Mouse (Mus musculus) thymus, postnatal 36 days (tissue): ENCODE data around the gene Fgfr2.

Source experiments
- DNase-seq, 2 experiments: peaks; one replicate each; pipeline ENCODE4 v3.0.0; 2022; ENCODE audit warnings: mixed read lengths in 2 of 2

Gene Fgfr2

GRCm38 (mm10) chr7:132711579-132711978 is 411.6 kb downstream of the Fgfr2 start:
- DNase-seq: no peak

DNA sequence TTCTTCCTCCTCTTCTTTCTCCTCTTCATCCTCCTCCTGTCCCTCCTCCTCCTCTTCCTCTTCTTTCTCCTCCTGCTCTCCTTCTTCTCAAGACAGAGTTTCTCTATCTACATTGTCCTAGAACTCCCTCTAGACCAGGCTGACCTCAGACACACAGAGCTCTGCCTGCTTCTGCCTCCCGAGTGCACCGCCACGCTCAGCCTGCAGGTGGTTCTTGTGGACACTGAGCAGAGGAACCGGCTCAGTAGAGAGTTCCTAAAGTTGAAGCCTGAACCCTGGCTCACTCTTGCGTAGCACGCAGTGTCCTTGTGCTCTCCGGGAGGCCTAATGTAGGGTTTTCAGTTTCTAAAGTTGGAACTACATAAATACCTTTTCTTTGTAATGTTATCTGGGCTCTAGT is 418.0 kb downstream of the Fgfr2 start:
- peak in 1 of 2 experiments; percentile 39 for DNase-seq

DNA sequence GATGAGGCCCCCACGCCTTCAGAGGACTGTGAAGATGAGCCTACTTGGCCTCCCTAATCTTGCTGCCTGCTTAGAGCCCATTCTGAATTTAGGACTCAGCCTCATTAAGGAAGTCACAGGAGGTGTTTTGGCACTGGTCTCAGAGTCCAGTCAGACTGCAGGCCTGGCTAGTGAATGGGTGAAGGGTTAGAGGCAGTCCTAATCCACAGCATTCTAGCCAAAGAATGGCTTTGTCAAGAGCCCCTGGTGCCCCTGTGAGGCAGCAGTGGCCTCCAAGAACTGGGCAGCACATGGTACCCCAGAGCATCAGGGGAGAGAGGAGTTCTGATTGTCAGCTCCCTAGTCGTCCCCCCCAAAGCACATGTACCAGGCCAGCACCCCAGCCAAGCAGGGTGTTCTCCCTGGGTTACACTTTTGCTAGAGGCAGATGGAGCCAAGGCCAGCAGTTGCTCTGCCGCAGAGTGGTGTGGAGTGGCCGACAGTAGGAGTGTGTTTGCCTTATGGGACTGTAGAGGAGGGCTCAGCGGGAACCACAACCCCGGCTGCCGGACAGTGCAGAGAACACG is 418.8 kb downstream of the Fgfr2 start:
- DNase-seq: no peak

GRCm38 (mm10) chr7:132703515-132704309 is 419.4 kb downstream of the Fgfr2 start:
- DNase-seq: no peak

- DNase-seq: no peak
These were observed 420.6 kb downstream of the Fgfr2 start for GRCm38 (mm10) chr7:132702492-132703070.

DNA sequence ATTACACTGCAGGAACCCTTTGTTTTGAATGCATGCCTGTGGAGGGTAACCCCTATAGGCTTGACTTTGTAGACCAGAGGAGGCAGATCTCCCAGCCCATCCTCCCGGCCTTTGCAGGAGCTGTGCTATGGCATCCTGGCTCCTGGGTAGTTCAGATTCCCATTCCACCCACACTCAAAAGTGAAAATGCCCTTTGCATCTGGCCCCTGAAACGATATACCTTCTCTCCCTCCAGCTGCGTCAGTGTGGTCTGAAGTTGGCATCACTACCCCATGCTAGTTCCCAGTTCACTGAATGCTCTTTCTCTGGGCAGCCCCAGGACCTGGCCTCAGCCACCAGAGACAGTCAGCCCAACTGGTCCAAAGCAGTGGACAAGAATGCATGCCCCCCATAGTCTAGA is 421.1 kb downstream of the Fgfr2 start:
- DNase-seq: no peak

DNA sequence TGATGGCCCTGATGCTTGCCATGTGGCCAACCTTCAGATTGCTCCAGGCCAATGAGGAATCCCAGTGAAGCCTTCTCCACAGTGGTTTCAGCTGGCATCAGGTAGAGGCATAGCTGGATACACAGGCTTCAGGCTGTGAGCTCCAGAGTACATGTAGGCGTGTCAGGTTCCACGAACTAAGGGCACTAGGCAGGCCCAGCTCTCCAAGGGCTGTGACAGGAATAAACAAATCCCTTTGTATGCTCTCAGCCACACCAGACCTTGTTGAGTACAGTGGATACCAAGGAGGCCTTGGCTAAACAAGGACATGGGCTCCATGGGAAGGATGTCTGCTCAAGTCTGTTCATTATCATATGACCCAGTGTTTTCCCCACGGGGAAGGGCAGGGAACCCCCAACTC is 421.7 kb downstream of the Fgfr2 start:
- DNase-seq: no peak

DNA sequence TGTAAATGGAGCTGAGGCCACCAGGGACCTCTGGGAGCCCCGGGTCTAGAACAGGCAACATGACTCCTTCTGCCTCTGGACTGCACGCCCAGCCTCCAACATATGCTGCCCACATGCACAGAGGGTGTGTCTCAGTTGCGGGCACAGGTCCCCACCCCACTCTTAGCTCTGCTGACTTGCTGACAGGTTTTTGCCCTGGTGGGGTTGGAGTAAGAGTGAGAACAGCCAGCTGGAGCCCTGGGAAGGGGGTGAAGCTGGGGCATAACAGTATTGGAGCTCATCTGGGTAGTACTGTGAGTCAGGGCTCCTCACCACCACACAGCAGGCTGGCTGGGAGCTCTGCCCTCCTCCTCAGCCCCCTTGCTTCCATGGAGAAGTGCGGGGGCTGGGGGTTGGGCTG is 423.0 kb downstream of the Fgfr2 start:
- DNase-seq: no peak

GRCm38 (mm10) chr7:132699639-132700038 is 423.5 kb downstream of the Fgfr2 start:
- DNase-seq: peak in 1 of 2 experiments; percentile 30

DNA sequence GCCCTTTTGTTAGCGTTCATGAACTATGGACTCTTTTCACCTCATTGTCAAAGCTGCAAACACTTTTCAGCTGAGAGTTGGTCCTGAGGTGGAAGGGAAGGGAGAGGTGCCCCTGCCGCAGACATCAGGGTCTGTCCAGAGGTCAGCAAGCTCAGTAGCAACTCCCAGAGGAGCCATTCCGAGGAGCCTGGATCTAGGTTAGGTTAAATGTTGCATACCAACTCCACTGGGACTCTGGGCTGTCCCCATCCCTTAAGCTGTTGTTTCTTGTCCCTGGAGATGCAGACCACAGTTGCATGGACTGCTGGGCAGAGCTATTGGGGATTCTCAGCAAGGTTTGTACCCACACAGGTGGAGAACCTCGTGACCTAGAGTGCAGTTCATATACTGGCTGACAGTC is 424.0 kb downstream of the Fgfr2 start:
- DNase-seq: no peak

DNA sequence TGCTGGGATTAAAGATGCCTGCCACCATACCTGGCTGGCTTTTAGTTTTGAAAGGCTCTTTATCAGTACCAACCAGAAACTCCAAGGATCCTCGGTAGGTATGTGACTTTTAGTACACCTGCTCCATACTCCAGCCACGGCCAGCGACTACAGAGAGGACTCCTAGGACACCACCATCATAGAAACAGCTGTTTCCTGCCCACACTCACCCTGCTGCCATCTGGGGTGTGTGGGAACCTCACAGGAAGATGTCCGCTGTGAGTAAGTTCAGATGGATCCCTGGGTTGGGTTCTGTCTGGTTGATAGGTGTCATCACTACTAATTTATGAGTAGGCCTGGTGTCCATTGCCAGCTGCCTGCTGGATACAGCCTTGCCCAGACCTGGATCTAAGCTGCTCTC is 424.4 kb downstream of the Fgfr2 start:
- DNase-seq: no peak

- DNase-seq: no peak
These were observed 425.8 kb downstream of the Fgfr2 start for GRCm38 (mm10) chr7:132697258-132697796.

DNA sequence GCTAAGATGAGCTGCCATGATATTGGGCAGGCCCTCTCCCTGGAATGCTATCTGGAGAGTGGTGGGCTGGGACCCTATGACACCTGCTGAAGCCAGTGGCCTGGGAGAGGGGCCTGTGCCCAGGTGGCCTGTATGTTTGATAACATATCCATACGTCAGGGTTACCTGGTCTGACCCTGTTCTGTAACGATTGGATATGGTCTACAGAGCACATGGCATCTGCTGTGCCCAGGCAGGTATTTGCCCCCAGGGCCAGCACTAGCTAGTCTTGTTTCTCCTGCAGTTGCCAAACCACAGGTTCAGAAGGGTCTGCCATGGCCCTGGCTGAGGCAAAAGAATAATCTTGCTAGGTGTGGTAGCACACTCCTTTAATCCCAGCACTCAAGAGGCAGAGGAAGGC is 429.6 kb downstream of the Fgfr2 start:
- DNase-seq: no peak

DNA sequence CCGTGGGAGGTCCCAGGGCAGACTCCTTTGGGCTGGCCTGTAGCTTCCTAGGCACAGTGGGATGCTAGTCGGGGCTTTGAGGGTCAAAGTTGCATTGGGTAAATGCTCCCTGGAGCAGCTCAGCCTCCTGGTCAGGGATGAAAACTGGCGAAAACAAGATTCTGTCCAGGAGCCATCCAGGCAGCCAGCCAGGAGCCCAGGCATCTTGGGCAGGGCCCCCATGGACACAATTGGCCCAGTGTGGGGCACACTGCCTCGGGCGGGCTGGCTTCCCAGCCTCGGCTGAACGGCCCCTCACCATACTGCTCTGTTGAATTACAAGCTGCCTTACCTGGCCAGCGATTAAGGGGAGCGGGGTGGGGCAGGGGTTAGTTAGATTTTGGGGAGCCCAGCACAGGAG is 430.4 kb downstream of the Fgfr2 start:
- no peak for DNase-seq

DNA sequence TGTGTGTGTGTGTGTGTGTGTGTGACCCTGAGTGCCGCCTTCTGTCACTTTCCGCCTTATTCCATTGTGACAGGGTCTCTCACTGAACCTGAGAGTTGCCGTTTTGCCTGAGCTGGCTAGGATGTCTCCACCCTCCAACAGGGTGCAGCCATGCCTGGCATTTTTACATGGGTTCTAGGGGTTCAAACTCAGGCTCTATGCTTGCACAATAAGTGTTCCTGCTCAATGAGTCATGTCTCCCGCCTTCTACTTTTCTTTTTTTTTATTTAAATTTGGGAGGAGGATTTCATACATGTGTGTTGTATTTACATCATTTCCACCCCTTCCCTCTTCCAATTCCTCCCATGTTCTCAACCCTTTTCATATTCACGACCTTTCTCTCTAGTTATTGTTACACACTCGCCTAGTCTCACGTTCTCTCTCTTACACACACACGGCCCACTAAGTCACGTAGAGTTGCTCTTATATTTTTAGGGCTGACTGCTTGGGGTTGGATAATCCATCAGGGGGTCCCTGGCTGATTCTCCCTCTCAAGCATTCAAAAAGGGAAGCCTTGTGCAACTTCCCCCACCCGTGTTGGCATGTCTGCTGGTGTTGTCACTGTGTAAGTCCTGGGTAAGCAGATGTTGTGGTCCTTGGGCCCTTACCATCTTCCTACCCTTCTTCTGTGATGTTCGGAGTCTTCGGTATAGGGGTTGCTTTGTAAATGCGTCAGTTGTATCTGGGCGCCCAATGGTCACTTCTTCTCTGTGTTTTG is 432.3 kb downstream of the Fgfr2 start:
- no peak for DNase-seq

GRCm38 (mm10) chr7:132689722-132690121 is 433.4 kb downstream of the Fgfr2 start:
- DNase-seq: no peak

DNA sequence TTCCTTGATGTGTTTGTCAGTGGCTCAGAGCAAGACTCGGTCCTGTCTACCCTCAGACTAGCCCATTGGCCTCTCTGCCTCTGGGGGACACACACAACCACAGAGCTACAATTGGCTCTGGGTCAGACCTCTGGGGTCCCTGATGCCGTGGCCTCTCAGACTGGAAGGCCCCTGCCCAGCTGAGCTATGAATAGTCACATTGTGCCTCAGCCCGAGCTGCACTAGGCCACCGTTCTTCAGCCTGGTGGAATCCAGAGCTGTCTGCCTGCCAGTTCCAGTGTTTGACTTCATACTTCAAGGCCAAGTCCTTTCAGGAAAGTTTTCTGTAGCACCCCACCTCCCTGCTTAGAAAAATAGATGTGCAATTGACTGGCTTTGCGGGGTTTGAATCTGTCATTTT is 434.4 kb downstream of the Fgfr2 start:
- DNase-seq: no peak

- no peak for DNase-seq
These were observed 435.3 kb downstream of the Fgfr2 start for GRCm38 (mm10) chr7:132687897-132688296.

DNA sequence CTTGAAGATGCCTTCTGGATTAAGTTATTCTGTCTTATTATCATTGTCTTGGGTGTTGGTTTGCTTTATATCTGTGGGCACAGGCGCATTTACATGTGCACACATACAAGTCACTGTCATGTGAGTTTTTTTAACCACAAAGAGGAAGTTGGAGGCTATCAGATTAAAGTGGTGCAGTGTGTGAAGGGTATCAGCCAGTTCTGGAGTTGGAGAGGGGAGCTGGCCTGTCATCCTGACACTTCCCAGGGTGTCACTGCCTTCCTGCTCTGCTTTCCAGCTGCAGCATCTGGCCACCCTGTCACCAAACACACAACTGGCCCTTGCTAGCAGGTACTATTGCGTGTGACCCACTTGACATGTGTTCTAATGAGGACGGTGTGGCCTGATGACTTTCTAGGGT is 436.6 kb downstream of the Fgfr2 start:
- DNase-seq: no peak

DNA sequence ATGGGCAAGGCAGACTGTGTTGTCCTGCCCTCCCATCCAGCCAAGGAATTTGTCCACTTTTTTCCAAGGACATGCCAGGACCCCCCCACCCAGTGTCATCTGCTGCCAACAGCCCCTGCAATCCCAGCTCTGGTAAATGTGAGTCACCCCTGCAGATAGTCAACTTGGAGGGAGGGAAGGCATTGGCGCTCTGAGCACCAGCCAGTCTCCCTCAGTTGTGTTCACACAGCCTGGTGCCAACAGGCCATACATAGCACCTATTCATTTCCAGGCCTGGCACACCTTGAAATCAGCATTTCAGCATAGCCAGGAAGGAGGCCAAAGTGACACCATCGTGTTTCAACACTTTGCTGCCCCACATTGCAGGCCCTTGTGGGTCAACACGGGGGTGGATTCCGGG is 439.2 kb downstream of the Fgfr2 start:
- no peak for DNase-seq

DNA sequence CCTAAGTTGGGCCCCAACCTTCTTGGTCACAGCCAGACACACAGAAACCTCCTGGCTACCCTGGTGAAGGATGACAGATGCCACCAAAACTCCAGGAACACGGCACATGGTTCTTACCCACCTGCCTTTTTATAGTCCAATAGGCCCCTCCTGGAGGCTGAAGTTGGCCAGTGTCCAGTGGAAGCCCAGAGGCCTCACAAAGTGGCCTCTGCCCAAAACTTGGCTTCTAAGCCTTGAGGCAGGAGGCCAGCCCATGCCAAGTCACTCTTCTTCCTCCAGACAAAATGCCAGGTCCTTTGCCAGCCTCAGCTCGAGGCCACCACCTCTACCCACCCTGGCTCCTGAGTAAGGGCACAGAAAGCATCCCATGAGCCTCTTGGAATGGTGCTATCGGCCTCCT is 440.2 kb downstream of the Fgfr2 start:
- no peak for DNase-seq

DNA sequence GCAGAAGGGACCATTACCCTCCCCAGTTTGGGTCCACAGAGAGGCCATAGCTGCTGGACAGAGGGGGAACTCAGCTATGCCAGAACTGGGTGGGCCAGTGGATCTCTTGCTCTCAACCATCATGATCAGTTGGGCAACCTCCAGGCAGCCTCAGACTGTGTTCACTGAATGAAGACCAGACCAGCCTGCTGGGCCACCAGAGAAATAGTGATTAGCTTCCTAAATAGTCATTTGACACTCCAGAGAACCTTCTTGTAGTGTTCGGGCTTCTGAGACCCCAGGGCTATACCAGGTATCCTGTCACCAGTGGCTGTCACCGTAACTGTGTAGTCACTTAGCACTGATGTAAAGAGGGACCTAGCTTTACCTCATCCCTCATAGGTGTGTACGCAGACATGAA is 440.8 kb downstream of the Fgfr2 start:
- no peak for DNase-seq

DNA sequence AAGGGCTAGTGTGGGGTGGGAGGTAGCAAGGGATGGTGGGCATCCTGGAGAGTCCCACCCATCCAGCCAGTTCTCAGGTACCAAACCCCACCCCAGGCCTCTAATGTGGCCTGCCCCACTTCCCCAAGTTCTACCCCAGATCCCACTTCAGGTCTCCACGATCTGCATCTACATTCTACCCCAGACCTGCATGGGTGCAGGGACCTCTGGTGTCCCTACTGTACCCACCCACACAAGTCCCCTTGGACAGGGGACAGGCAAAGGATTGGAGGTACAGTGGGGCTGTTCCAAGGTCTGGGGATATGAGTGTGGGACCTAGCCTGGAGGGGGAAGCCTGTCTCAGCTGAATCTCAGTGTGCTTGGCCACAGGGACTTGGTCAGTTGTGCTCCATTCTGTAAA is 441.3 kb downstream of the Fgfr2 start:
- DNase-seq: no peak
